Mouse (Mus musculus) thymus, adult 18-20 months (tissue): ENCODE measurements around the gene S100a5.
A peak's percentile ranks its signal among the peaks of the same experiment; 100 is the strongest.

Experiments used
- DNase-seq, 2 experiments: peaks; one replicate each; pipeline ENCODE4 v3.0.0; 2022; ENCODE audit warnings: mixed read lengths in 2 of 2

The S100a5 gene

DNA sequence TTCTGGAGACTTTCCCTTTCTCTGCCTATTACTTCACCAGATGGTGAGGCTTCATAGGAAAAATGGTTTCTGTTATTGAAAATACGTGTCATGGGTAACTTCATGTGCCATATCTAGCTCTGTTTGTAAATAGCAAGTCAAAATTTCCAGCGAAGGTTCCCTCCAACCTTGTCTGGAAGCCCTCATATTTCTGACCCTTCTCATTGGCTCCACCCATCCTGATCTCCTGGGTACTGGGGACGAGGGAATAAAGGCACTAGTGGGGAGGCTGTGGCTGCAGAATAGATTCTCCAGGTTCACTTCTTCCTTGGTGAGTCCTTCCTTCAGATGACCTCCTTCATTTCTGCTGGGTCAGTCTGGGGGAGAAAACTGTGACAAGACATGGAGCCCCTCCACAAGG lies at the start of gene S100a5:
TSS of gene S100a5 (plus strand) at position 301 of the 400 bp plus-strand sequence.
- DNase-seq: no peak

DNA sequence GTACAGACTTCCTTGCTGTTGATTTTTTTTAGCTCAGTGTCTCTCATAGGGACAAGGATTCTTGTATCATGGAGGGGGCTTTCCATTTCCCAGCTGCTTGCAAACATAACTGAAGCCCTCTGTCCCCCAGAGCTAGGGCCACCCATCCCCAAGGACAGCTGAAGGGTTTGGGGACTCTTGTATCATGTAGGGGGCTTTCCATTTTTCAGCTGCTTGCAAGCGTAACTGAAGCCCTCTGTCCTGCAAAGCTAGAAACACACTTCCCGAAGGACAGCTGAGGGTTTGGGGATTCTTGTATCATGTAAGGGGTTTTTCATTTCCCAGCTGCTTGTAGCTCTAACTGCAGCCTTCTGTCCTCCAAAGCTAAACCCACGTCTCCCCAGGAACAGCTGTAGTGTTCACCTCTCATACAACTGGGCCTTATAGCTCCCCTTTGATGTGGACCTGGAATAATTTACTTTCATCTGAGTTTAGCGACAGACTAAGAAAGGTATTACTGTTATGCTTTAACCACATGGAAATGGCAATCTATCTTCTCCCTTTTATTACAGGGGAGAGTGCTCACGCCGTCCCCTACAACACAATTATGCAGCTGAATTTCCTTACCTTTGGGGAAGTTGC lies 48.2 kb upstream of the S100a5 start, which contains the start of gene S100a3:
TSS of gene S100a3 (plus strand) at position 571 of the 621 bp plus-strand sequence.
- DNase-seq: no peak

DNA sequence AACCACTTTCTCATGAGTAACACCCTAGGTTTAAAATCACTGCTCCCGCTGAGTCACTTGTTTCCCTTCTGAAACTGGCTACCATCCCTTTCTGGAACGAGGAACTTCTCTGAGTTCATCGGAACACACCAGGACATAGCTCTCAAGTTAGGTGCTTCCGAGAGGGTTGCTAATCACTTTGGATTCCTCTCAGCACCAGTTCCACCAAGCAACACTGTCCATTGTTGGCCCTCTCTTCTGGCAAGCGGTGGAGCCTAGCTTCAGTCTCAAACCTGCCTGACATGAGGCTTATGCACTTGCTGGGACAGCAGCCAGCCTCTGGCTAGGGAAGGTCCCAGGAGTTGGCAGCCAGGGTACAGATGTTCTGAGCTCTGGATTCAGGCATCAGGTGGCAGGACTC lies 33.6 kb upstream of the S100a5 start:
- no peak for DNase-seq

DNA sequence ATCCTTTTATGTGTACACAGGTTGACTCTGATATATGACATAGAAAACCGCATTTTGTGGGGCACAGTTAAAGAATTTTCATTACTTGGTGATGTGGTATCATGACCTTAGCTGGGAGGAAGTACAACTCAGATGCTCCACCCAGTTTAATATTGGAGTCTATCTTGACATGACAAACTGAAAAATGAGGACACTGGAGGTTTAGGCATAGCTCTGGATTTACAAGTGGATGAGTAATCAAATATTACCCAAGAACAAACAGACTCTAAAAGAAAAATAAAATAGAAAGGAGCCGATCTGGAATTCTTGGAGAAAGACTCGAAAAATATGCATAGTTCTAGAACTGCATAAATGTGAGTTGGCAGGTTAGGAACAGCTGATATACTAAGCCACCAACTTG lies 33.0 kb upstream of the S100a5 start:
- DNase-seq: no peak

DNA sequence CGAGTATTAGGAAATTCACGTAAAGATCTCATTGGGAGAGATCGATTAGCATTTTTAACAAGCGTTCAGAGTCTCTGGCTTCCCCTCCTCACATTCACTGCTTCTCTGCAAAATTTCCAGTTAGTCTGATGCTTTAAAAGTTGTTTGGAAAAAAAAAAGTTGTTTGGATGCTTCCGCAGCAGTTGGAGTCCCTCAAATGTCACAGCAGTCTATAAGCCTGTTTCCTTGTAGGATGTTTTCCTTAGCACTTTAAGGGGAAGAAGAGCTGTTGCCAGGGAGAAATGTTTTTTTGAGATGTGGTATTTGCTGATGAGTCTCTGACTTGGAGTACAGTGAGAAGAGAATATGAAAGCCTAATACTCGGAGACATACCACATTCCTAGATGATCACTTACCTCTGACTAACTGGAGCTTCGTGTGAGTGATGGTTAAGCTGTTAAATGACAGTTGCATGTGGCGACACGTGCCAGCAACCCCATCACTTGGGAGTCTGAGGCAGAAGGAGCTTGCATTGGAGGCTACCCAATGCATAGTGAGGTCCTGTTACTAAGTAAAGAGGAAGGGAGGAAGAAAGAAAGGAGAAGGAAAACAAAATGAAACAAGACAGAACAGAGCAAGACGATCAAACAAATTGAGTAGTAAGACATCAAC lies 31.8 kb upstream of the S100a5 start:
- DNase-seq: no peak

DNA sequence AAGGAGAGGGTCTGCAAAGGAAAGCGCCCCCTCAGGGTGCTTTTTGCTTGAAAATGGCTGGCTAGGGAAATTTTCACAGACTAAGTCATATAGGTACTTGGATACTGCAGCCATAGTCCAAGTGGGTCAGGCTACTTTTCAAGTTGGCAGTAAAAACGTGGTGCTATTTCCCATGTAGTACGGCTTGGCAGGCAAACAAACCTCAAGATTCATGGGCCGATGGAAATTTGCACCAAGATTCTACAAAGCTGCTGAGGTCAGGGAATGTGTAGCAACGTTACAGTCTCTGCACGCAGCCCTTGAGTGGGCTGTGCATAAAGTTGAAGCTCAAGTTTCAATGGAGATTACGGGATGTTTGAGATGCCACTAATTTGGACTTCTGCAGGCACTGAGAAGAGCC lies 28.9 kb upstream of the S100a5 start:
- DNase-seq: no peak

DNA sequence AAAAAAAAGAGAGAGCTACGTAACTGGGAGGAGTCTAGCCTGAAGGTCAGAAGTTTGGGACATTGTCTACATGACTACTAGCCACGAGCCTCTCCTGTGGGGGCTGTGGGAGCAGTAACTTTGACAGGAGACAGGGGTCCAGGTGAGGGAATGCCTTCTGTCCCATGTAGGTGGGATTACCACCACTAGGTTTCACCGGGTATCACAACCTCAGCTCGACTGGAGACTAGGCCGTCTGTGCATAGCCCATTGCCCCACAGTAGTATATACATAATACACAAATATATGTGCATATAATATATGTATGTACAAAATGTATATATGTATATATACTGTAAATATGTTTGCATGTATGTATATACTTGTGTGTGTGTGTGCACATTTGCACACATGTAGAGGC lies 27.2 kb upstream of the S100a5 start:
- DNase-seq: no peak

DNA sequence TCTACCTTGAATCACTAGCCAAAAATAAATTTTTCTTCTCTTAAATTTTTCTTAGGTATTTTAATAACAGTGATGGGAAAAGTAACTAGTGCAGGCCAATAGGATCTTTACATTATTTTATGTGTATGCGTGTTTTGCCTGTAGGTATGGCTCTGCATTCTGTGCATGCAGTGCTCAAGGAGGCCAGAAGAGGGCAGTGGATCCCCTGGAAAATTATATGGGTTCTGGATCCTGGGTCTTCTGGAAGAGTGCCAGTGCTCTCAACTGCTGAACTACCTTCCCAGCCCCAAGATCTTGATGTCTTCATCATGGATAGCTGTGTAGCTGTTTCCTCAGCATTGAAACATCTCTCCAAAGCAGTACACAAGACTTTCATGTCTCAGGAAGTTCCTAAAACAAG lies 26.2 kb upstream of the S100a5 start:
- no peak for DNase-seq

DNA sequence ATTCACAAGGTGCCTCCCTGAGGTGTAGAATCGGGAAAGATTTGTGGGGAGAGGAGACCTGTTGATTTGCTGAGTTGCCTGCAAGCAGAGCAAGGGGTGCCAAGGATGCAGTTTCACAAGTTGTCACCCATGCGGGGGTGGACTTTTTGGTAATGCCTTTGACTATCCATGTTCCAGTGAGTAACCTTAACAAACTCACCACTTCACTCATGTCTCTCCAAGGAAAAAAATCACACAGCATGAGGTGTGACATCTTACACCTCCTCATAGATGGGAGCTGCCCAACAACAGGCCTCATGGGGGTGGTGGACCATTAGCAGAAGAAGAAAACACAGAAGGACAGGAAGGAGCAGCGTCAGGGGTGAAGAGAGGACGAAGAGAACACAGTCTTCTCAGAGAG lies 25.8 kb upstream of the S100a5 start:
- DNase-seq: no peak

DNA sequence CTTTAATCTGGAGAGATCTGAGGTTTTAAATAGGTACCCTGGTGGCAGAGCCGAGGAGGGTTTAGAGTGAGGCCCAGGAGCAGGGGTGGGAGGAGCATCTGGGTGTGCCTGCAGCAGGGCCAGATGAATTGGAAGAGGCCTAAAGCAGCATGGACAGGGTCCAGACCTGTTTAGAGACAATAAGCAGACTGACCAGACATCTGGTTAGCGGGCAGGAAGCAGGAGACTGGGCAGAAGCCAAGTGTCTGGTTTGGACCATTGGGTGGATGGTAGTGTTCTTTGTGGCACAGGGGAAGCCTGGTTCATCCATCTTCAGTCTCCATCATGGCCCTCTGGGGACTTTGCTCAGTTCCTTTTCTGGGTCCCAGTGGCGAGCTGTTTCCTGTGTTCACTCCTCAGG lies 24.4 kb upstream of the S100a5 start:
- DNase-seq: no peak

DNA sequence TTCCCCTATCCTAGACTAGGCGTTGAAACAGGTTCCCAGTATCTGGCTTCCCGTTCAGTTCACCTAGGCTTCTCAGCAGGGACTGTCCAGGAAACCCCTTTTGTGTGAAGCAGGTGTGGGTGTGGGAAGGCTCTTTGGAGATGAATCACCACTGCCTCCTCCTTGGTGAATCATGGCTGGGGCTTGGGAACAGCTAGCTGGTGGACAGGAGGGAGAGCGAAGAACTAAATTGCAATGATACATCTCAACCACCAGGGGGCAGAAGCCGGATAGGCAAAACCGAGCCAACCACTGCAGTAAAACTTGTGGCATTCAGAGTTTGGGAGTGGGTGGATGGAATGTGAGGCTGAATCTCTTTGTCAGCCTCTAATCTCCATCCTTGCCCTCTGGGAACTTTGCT lies 22.7 kb upstream of the S100a5 start:
- peak; percentile 35 to 38 for DNase-seq

DNA sequence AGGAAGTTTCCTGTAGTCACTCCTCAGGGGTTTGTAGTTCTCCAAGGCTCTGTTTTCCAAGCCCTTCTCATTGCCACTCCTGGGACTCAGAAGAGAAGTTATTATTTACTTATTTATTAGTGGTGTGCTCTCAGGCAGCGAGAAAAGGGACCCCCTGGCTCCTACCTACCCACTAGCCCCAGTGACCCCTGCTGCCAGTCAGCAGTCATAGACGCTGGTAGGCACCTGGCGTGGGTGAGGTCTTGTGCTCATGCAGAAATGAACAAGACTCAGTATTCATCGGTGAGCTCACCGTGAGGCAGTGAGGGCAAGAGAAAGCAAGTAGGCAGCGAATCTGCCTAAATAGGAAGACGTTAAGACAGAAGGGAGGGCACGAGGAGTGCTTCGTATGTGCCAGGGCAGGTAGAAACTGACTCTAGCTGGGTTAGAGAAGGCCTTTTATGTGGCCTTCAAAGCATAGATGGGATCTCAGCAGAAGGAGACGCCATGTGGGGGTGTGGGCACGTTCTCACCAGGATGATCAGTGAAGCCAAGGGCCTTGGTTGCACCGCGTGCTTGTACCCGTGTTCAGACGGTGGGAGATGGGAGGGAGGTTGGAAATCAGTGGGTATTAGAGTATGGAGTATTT lies 22.2 kb upstream of the S100a5 start:
- DNase-seq: peak; percentile 21 to 36

DNA sequence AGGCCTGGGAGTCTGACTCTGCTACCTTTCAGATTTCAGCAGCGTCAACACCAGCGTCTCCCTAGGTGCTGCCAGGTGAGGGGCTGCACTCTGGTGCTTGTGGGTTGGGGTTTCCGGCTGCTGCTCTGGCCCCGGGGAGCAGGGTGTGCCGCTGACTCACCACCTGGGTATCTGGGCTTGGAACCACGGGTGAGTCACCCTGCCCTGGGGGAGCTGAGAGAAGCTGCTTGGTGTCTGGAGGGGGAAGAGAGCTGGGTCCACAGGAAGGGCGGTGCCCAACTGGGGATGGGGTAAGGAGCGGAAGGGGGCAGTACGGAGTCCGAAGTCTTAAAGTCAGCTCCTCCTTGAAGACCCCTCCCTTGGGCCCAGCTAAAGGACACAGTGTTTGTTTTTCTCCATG lies 21.4 kb upstream of the S100a5 start:
- DNase-seq: peak; percentile 86 to 91

DNA sequence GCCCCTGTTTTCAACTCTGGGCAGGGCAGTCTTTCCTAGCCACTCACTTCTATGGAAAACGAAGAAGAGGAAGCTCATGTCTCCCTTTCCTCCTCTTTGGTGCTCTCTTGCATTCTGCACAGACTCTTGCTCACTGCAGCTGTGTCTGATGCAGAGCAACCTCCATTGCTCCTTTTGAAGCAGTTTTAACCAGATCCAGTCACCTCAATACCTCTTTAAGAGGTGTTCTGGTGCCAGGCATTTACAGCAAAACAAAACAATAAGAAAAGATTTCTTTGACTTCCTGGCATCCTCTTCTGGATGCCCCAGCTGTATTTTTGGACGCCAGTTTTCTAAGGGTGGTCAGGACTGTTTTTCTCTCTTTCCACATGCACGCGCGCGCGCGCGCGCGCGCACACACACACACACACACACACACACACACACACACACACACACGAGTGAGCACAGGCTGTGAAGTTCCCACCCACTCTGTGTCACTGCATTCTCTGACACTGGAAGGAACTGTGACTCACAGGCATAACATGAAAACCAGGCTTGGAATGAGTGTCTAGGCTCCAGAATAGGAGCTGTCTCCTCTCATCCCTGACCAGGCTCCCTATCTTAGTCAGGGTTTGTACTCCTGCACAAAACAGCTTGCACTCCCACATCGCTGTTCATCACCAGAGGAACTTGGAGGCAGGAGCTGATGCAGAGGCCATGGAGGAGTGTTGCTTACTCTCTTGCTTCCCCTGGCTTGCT lies 20.8 kb upstream of the S100a5 start:
- DNase-seq: no peak

DNA sequence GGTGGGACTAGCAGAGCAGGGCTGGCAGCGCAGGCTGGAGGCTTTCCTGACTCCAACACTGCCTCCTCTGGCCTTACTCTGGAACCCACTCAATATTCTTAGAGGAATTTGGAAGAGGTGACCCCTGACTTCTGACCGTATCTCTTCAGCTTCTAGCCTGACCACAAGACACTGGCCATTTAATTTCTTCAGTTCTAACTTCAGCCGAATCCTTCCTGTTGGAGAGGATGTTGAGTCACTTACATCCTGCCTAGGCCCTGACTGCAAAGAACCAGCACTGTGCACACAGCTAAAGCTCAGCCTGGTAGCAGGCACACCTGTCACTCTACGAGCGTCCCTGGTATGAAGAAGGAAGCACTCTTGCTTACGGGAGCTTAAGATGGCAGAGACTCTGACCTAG lies 18.9 kb upstream of the S100a5 start:
- peak in 1 of 2 experiments; percentile 58 for DNase-seq

DNA sequence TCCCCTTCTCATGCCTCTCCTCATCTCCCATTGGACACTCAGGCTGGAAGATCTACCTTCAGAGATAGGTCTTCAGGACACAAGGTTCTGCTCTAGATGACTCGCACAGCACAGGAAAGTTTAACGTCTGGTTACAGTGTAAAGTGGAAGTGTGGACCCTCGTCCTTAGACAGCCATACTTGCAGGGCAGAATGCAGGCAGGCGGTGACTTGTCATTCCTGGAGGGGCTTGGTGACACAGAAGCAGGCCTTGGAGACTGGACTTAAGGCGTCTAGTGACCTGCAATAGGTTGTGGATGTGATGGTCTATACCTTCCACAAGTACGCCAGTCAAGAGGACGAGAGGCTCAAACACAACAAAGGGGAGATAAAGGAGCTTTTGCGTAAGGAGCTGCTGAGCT lies 18.4 kb upstream of the S100a5 start, which contains the start of gene S100a2:
TSS of gene S100a2 (plus strand) at position 301 of the 400 bp plus-strand sequence.
- DNase-seq: no peak

DNA sequence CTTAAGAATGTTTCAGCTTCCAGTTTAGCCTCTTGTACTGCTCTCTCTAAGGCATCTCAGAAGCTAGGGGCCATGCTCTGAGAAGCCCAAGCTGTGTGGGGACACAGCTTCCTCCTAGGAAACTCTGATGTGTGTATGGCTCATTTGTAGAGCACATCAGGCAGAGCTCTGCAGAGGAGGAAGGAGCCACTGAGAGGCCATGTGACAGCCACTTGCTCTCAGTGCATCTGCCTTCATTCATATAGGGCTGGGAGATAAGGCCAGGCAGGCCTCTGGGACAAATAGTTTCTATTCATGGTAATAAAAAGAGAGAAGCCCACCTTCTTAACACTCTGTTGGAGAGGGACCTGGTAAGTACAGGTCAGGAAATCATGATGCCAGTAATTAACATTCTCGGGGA lies 13.9 kb upstream of the S100a5 start:
- DNase-seq: no peak

DNA sequence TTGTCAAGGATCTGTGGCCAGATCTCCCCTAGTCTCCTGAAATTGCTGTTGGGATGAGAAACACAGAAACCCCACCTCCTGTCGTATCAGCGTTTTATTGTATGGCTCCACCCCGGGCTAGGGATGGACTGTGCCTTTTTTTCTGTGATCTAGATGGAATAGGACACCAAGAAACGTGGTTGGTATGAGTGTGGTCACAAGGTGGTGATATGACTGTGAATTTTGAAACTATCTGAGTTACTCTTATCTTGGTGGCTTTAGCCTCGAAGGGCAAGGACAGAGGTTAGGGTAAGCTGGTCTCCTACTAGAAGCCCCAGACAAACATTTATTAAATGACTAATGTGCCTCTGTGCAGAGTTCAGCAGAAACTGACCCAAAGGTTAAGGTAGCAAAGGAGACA lies 12.8 kb upstream of the S100a5 start:
- DNase-seq: no peak

DNA sequence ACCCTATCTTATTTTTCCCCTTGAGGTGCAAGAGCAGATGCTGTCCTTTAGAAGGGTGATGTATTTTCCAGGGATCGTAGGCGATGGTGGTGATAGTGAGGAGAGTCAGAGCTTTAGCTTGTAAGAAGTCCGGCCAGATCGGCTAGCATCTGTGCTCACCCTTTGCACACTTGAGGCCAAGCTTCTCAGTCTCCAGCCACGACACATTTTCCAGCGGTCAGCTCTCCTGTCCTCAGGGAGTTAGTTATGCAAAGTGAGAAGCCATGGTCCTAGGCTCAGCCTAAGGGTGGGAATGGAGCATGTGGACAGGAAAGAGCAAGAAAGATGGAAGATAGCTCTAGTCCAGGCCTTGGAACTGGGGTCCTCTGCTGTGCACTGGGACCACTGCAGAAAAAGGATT lies 11.5 kb upstream of the S100a5 start:
- no peak for DNase-seq

DNA sequence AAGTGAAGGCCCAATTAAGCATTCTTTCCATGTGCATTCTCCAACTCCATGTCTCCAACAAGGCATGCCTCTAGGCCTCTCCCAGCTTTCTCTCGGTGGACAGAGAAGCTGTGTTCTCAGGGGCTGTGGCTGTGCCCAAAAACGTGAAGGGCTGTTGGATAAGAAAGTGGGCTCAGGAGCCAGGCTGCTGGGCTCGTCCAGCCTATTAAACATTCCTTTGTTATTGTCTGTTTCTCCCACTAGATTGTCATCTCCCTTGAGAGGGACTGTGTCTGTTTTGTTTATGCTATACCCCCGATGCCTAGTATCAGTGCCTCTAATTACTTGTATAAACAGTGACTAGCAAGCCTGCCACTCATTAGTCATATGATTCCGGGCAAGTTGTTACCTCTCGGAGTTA lies 10.6 kb upstream of the S100a5 start:
- no peak for DNase-seq

DNA sequence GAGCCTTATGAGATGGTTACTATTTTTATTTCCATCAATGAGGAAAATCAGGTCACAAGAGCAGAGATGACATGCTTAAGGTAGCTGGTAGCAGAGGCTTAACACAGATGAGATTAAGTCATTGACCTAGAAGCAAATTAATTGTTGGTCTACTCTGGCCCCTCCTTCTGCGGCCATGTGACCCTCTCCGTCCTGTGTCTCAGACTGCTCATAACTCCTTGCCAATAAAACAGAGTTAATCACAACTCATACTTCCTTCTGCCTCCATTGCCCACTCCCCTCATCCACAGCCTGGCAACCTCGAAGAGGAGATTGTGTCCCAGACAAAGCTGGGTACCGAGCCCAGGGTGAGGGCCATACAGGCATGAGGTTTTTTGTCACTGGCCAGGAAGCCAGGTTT lies 10.1 kb upstream of the S100a5 start:
- DNase-seq: no peak

DNA sequence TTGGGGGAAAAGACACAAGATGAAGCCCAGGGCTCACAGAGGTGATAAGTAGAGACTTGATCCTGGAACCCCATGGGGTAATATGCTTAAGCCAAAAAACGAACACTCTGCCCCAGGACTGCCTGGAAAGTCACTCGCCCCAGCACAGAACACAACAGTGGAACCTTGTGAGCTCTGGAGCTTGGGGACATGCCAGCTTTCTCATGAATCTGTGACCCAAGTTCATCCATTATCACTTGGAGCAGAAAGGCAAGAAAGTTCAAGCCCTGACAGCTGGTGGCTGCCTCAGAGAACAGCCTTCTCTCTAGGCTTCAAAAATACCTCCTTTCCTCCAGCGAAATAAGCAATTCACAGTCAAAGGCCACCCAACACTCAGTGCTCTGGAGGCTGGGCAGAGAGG lies 8.9 kb upstream of the S100a5 start:
- no peak for DNase-seq

DNA sequence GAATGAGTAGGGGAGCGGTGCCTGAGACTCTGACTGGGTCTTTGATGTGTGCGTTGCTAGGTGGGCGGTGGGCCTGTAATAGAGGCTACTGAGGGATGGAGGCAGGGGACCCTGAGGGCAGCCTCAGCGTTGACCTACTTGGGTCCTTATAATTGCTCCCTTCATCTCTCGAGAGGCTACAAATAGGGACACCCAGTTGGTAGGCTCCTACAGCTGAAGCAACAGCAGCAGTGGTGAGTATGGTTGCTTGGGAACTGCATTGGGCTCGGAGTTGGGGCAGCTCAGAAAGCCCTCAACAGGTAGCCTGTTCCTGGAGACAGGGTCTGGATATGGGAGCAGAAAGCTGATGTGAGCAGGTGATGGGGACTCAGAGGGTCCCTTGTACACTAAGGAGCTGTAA lies 8.3 kb upstream of the S100a5 start:
- DNase-seq: no peak
